Mouse (Mus musculus) retina, adult 2 months (tissue): ENCODE results near the gene Zfp217.

Experiments used
- DNase-seq: peaks from one replicate; pipeline ENCODE4 v3.0.0-alpha.2; 2012; ENCODE audit warnings: low read depth, low spot score

Zfp217 gene

DNA sequence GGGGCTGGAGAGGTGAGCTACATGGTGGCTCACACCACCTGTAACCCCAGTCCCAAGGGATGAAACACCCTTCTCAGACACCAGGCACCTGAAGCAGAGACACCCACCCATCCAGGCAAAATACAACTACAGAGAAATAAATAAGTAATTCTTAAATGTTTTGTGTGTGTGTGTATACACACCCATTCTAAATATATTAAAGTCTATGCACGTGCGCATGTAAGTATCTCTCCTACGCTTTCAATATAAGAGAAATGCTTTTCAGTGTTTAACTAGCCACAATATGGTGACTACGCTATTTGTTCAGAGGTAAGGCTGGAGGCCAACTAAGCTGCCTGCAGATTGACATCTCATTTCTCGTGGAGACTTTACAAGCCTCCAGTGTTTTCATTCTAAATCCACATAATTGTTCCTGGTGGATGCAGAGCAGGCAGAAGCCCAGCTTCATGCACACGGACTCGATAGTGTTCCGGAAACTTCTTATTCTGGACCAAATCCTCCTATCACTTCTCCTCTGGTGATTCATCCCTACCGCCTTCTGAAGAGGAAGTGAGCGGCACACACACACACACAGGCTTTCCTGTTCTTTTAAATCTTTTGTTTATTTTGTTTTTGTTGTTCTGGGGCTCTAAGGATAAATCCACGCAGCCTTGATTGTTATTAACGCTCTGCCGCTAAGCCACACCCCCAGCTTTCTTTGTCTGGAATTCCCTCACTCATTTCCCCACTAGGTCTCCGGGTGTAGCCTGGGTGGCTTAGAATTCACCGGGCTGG, 12.1 kb upstream of the Zfp217 start:
- DNase-seq: no peak

DNA sequence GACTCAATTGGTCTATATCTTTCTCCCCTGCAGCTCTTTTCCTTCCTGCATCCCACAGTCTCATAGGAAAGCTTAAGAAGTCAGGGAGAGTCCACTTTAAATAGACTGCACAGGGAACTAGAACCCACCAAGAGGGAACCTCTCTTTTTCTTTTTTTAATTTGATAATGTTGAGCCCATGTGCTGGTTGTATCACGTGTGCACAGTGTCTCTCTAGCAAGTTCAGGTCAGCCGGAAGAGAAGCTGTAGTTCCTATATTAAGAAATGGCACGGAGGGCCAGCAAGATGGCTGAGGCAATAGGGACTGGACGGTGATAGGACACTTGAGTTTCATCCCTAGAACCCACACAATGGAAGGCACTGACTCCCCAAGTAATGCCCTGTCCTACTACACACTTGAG, 11.1 kb upstream of the Zfp217 start:
- no peak for DNase-seq

DNA sequence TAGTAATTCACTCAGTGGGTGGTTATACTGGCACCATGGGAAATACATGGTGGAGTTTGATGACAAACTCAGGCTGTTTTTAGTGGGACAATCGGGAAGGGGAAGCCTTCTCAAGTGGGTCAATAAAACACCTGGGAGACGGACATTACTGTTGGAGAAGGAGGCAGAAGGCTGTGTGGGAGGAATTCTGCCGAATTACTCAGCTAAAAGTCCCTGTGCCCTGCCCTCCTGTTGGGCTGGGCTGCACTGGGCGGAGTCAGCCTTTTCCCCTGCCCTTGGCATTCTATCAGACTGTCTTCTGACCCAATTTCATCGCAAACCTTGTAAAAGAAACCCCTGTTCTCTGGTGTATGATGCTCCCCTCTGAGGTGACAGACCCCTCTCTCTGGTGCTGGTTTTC, 10.3 kb upstream of the Zfp217 start:
- no peak for DNase-seq

DNA sequence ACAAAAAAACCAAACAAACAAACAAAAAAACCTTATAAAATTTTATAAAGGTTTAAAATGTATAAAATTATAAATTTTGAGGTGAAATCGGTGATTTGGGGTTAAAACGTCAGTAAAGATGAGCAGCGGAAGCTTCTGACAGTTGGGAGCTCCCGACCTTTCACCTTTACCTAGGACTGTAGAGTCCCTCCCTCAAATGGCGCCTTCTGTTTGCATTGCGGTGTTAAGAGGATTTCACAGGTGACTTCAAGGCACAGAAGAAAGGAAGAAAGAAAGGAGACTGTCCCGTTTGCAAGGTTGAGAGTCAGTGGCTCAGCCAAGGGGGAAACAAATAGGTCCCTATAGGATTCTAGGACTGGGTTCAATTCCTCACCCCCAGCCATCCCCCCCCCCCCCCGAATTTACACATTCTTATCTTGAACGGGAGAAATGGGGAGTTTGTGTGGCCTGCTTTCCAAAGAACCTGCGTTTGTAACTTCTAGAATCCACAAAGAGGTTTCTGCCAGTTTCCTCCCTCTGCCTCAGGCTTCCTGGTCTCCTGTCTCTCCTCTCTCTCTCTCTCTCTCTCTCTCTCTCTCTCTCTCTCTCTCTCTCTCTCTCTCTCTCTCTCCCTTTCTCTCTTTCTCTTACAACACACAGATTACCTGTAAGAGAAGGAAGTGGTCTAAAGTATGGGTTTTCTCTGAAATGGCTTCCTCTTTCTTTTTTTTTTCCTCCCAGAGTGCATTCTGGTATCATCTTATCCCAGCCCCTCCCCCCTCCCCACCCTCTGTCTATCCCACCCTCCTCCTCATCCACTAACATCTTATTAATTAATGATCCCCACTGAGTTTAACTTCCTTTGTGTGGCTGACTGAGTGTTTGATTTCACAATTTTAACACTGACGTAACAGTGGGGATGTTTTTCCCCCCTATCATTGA, 9.6 kb upstream of the Zfp217 start:
- no peak for DNase-seq

DNA sequence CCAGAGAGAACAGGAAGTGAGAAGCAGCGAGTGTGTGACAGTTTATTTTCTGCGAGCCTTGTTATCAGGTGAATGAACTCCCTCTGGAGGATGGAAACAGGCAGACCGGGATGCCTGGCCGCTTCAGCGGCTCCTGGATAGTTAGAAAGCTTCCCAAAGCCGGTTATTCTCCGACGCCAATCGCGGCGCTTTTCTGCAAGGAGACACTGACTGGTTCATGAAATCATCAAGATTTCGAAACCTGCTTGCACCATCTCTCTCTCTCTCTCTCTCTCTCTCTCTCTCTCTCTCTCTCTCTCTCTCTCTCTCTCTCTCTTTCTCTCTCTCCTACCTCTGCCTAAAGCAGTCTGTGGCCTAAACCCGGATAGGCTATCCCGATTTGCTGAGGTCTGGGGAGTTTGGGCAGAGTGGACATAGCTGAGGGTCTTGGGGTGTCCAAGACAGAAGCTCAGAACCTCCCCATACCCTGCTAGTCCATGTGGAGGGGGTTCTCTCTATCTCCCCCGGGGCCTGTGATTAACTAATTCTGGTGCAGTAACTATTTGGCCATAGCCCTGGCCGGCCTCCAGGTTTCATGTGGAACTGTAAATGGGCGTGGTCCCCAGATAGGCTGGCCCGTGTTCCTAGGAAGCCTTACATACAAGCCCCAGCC, 7.3 kb upstream of the Zfp217 start:
- no peak for DNase-seq

DNA sequence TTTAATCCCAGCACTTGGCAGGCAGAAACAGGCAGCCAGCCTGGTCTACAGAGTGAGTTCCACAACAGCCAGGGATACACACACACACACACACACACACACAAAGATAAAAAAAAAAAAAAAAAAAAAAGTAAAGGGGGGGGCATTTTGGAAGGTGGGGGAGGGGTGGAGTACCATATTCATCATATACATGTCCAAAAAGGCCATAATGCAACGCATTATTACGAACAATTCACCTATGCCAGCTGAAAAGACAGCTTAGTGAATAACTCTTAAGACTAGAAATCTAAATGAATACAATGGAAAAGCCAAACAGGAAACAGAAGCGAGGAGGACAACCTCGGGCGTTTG, 6.8 kb upstream of the Zfp217 start:
- DNase-seq: no peak

DNA sequence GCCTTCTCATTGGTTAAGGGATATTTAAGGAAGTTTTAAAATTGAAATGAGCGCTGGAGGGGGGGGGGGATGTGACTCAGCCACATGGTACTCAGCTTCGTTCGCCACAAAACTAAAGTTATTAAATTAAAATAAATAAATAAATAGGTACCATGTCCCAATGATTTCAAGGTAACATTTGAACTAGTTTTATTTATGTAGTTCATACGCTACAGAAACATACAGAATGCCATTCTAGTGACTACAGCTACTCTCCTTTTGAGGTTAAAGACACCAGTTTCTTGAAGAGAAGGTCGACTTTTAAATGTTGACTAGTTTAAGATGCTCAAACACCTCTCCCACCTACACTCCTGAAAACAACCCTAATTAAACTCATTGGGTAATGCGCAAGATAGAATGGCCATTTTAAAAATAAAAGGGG, 6.4 kb upstream of the Zfp217 start:
- DNase-seq: no peak

DNA sequence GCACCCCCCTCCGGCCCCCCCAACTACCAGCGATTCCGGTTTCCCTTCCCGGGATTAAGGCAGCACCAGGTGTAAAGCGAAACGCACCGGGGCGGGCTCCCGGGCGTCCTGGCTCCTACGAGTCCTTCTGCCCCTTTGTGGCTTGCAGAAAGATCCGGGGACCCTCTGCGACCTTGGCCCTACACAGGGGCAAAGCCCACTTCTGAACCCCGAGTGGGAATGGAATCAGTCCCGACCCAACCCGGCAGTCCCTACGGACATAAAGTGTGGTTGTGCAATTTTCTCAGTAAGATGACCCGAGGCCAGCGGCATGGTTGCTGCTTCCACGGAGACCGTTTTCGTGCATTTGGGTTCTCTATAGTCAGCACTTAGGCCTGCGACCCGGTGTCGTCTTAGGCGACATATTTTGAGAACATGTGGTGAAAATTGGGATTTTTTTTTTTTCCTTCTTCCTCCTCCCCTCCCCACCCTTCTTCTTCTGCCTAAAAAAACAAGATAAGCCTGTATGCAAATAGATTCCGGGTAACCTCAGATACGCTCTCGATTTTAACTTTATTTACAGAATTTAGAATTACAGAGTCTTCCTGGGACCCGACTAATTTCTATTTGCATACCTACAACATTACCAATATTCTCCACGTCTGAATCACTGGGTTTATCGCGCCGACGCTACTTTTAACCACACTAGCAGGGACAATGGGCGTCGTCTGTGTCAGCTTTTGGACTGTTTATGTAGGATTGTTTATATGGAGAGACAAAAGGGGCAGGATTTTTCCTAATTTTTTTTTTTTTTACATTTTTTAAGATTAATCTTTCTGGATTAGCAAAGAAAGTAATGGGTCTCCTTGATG, 5.7 kb upstream of the Zfp217 start:
- DNase-seq: no peak

DNA sequence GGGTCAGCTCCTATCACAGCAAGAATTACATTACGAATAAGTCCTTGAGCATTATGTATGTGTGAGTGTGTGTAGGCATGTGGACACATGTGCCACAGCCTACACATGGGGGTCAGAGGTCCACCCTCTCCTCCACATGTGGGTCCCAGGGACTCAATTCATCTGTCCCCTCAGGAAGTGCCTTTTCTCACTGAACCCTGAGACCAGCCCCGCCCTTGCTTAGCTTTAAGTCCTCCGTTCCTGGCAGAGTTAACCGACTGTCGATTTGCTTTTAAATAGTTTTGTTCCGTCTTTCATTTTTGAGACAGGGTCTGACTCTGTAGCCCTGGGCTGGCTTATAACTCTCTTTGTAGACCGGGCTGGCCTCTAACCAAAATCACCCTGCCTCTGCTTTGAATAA, 5.0 kb upstream of the Zfp217 start:
- no peak for DNase-seq

DNA sequence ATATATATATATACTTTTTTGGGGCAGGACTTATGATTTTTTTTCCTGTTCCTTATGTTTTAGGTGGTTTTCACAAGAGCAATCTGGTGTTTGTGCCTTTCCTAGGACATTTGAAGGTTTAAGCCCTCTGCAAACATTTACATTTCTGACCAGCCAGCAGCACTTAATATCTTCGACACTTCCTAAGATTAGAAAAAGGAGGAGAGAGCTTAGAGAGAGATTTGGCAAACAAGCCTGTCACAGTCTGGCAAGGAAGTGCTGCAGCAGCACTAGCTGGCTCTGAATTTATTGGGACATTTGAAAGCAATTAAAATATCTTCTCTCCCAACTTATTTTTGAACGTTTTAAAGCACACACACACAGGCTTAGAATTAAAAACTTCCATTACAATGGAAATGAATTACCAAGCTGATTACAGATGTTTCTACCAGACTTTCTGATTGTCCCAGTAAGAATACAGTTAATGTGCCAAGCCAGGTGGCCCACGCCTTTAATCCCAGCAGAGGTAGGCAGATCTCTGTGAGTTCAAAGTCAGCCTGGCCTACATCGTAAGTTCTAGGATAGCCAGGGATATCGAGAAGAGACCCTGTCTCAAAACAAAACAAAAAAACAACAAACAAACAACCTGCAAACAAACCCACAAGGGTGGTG, 4.3 kb upstream of the Zfp217 start:
- no peak for DNase-seq

DNA sequence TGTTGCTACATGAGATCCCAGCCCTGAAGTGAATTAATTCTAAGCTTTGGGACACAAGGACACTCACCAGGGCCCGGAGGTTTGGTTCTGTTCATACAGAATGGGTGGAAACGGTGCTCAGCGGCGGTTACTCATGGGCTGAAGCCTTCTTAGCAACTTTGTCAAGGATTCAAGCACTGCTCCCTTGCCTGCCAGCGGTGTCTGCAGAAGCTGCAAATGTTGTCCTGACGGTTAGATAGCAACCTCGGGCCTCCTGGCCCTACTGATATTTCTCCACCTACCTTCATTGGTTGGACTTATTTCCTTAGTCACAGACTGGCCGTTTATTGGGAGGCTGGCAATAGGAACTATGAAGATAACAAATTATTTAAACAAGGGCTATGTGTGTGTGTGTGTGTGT, 3.6 kb upstream of the Zfp217 start:
- no peak for DNase-seq

DNA sequence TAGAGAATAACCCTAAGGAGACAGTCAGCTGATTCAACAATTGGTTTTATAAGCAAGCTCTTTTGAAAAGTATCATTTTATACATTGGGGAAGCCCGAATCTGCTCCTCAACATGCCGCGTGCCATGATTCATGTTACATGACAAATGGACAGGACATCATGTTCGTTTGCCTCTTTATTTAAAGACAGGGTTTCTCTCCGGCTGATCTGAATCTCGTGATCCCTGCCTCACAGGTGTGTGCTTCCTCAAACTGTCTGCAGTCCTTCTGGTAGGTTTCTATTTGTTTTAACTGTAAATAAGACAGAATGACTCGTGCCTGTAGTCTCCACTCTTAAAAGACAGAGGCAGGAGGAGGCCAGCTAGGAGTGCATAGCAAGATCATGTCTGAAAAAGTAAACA, 925 bp upstream of the Zfp217 start:
- DNase-seq: no peak

DNA sequence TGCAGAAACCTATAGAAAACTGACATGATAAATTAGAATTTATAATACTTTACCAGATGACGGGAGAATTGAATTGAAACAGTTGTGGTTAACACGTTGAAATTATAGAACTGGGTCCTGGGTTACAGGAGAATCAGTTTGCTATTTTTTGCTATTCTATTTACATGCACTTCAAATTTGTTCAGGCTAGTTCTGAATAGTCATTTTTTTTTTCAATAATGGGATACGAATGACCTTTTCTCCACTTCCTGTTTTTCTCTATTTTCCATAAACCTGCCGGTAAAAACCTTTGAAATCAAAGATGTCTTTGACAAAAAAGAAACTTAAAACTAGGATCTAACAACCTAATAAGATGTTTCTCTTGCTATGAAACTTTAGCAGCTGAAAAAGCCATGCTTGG, 733 bp downstream of the Zfp217 start:
- no peak for DNase-seq

DNA sequence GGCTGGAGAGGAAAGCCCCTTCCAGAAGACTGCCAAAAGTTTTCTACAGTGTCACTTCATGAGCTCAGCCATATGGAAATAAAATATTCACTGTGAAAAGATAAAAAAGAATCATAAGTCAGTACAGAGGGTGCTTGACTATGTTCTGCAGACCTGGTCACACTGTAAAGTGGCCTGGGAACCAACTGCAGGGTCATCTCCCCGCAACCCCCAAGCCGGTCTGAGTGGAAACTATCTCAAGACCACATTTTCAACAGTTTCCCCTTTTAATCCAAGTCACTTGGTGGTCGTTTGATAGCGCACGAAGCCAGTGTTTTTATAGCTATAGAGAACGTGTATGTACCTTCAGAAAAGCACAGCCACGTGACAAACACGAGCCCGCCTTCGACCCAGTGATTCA, 3.6 kb downstream of the Zfp217 start:
- no peak for DNase-seq

DNA sequence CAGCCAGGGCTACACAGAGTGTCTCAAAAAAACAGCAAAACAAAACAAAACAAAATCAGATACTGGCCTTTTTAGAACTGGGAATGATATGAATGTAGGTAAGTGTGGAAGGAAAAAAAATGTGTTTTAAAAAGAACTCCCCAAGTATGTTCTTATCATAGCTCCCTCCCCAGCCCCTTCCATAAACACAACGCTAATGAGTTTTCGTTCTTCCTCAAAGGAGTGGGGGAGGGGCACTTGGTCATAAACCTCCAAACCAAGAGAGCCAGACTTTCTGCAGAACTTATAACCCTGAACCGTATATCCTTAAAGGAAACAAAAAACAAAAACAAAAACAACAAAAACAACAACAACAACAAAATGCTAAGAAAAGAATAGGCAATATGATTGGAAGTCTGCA, 4.0 kb downstream of the Zfp217 start:
- DNase-seq: no peak

DNA sequence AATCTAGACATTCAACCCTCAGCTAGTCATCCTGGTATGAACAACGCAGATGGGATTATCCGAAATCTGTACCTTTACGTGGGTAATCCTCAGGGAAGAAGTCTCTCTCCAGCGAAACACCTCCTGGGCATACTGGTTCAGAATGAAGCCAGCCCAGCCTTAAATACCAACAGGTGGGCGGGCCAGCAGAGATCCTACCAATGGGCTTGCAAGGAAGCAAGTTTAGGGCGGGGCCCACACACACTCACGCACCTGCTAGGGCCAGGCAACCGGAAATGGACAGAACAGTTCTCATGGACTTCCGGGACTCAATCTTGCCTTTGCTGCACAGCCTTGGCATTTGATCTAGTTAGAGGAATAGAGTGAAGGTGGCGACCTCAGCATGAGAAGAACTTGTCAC, 5.4 kb downstream of the Zfp217 start:
- DNase-seq: no peak

DNA sequence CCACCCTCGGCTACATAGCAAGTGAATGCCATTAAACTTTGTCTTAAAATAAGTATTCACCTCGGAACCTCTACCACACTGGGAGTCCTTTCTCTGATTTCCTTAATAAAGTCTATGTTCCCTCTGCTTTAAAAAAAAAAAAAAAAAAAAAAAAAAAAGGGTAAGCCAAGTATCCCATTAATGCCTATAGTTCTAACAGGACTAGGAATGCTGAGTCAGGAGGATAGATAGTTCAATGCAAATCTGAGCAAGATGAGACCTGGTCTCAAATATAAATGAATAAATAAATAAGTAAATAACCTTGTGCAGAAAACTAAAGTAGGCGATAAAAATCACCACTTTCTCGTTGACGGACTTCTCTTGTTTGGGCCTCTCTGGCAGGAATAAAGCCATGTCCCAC, 6.4 kb downstream of the Zfp217 start:
- no peak for DNase-seq

DNA sequence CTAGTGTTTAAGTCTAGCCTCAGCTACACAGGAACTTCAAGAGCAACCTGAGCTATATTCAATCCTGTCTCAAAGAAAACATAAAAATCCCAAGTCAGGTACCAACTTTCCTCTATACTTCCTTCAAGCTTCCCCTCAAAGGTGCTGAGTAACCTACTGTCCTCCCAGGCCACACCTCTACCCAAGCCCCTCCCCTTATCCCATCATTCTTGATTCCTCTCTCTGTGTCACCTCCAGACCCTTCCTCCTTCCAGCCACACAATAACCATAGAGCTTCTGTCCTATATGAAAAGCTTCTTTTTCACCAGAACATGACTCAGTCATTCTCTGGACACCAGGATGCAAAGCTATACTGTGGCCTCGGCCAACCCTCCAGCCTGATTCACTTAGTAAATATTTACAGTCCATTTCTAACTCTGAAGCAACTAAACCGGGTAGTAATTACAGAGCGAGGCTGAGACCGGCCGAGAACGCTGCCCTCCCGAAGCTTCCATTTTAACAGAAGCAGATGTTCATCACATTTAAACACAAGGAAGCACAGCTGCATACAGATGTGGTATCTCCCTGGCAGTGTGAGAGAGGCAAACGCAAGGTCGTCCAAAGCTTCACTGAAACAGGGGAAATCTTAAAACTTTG, 8.4 kb downstream of the Zfp217 start:
- DNase-seq: no peak

DNA sequence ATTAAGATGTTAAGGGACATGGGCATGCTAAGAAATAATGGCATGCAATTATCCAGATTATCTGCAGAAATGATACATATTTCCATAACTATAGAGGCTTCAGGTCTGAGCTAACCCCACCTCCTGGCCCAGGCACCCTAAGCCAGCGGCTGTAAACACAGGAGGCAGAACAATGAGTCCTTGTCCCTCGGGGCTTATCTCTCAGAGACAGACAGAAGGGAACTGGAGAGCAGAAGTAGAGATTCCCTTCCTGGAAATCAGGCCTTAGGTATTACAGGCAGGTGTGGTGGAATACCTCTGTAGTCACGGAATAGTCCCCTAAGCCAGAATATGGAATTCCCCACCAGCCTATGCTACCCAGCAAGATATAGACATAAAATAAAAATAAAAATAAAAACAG, 11.0 kb downstream of the Zfp217 start:
- no peak for DNase-seq

DNA sequence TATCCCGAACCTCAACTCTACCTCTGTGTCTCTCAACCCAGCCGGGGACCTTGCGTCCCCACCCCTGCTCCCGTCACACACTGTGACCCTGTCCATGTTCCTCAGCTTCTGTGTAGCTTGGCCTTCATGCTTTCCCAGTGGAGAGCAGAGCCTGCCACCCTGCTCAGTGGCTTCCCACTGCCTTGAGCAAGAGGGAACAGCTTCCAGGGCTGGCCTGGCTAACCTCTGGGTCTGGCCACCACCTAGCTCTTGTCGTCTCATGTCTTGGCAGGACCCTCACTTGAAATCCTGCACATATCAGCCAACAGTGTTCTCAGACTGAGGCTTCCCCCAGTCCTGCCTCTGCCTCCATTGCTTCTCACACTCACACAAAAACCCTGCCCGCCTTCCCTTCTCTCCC, 12.1 kb downstream of the Zfp217 start:
- DNase-seq: no peak
